Mouse (Mus musculus) induced T-regulatory cell, adult 2 months (primary cell): Measurements from ENCODE around the gene Sfmbt2.
"Not testable (repeated sequence)": the region's sequence is repeated elsewhere in the genome, so short reads cannot be mapped to it uniquely, and the experiment has no call there.

Experiments
- DNase-seq: peaks from one replicate; pipeline ENCODE4 v3.0.0-alpha.2; 2012; ENCODE audit warnings: low read depth

Gene Sfmbt2

GRCm38 (mm10) chr2:10370176-10370575 lies at the start of gene Sfmbt2:
Sfmbt2 (plus strand) TSS chr2:10370510.
- no peak for DNase-seq

- DNase-seq, result no peak
These were observed 49.2 kb upstream of the Sfmbt2 start for GRCm38 (mm10) chr2:10321093-10321492.

- no peak for DNase-seq
These were observed 47.1 kb upstream of the Sfmbt2 start for GRCm38 (mm10) chr2:10323173-10323572.

GRCm38 (mm10) chr2:10324980-10325379 lies 45.3 kb upstream of the Sfmbt2 start:
- no peak for DNase-seq

- no peak for DNase-seq
These were observed 40.1 kb upstream of the Sfmbt2 start for GRCm38 (mm10) chr2:10330216-10330615.

GRCm38 (mm10) chr2:10334299-10334698 lies 36.0 kb upstream of the Sfmbt2 start:
- no peak for DNase-seq

GRCm38 (mm10) chr2:10335037-10335608 lies 35.2 kb upstream of the Sfmbt2 start:
- no peak for DNase-seq

GRCm38 (mm10) chr2:10340022-10340421 lies 30.3 kb upstream of the Sfmbt2 start:
- DNase-seq, result no peak

- DNase-seq, result peak; percentile 49
These were observed 26.8 kb upstream of the Sfmbt2 start for GRCm38 (mm10) chr2:10343523-10343922.

GRCm38 (mm10) chr2:10344073-10344472 lies 26.2 kb upstream of the Sfmbt2 start:
- DNase-seq, result not testable (repeated sequence)

- no peak for DNase-seq
These were observed 23.1 kb upstream of the Sfmbt2 start for GRCm38 (mm10) chr2:10347193-10347592.

- DNase-seq, result no peak
These were observed 22.3 kb upstream of the Sfmbt2 start for GRCm38 (mm10) chr2:10348036-10348435.

GRCm38 (mm10) chr2:10350266-10350810 lies 20.0 kb upstream of the Sfmbt2 start:
- no peak for DNase-seq

- DNase-seq, result peak; percentile 35
These were observed 19.2 kb upstream of the Sfmbt2 start for GRCm38 (mm10) chr2:10351125-10351524.

GRCm38 (mm10) chr2:10352887-10353286 lies 17.4 kb upstream of the Sfmbt2 start:
- no peak for DNase-seq

GRCm38 (mm10) chr2:10353889-10354288 lies 16.4 kb upstream of the Sfmbt2 start:
- no peak for DNase-seq

GRCm38 (mm10) chr2:10359861-10360260 lies 10.4 kb upstream of the Sfmbt2 start:
- peak; percentile 28 for DNase-seq

GRCm38 (mm10) chr2:10365081-10365480 lies 5.2 kb upstream of the Sfmbt2 start:
- no peak for DNase-seq

- DNase-seq, result peak; percentile 66
These were observed 4.0 kb upstream of the Sfmbt2 start for GRCm38 (mm10) chr2:10366284-10366683.

- DNase-seq, result no peak
These were observed 634 bp upstream of the Sfmbt2 start for GRCm38 (mm10) chr2:10369676-10370075.

GRCm38 (mm10) chr2:10370687-10371458 lies 563 bp downstream of the Sfmbt2 start:
- DNase-seq, result no peak

- peak; percentile 24 for DNase-seq
These were observed 1.1 kb downstream of the Sfmbt2 start for GRCm38 (mm10) chr2:10371459-10371817.

GRCm38 (mm10) chr2:10371899-10372298 lies 1.6 kb downstream of the Sfmbt2 start:
- peak; percentile 27 for DNase-seq
